Mouse (Mus musculus) Patski (cell line): ENCODE measurements at regions not wholly inside any gene's neighbourhood (a gene's known extent, or its start where the extent isn't known, plus 50 kb on each side); places are given as distances from the start of the nearest gene placed in this dataset.

Source experiments
- ATAC-seq: fragments of 100-300 bp; one replicate; pipeline ENCODE4 v1.8.0; 2021
- CTCF ChIA-PET: fragments of 350-600 bp; sonication (Branson Sonifier 250); formaldehyde crosslinking; loops from one replicate; lab custom pipeline; 2022; ENCODE audit warnings: inconsistent platforms; lab: Charles Lee
- POLR2A ChIA-PET: fragments of 350-600 bp; sonication (Branson Sonifier 250); formaldehyde crosslinking; loops from one replicate; lab custom pipeline; 2022; ENCODE audit warnings: antibody characterized with exemption, inconsistent platforms; lab: Charles Lee
- DNase-seq: peaks from one replicate; pipeline ENCODE4 v3.0.0-alpha.2; 2011; ENCODE audit warnings: low read depth, low spot score
- H3K27me3 ChIP-seq: fragments of 371-371 bp; one replicate; pipeline ENCODE4 v1.5.1; 2021
- CTCF ChIP-seq: fragments of 100-300 bp; IDR thresholded peaks from one replicate; pipeline ENCODE4 v1.5.1; 2021
- in situ Hi-C: fragments of 300-500 bp; cut with MboI; formaldehyde crosslinking; loops from 3 replicates; pipeline ENCODE4 v1.11.1; 2018; ENCODE audit warnings: low pct_unique_long_range_greater_than_20kb, mixed read lengths

GRCm38 (mm10) chr10:36379351-36380302, 127.0 kb upstream of the Hs3st5 start:
- CTCF ChIA-PET: no interaction called here
- DNase-seq: no peak
- POLR2A ChIA-PET: no interaction called here
- ATAC-seq: no peak
- in situ Hi-C loops: no loop called here
- no peak for TF ChIP-seq CTCF
- no peaks in the 10 kb centered on the region for H3K27me3 ChIP-seq

- ATAC-seq: no peak
- no peak for DNase-seq
- in situ Hi-C loops: no loop called here
- TF ChIP-seq CTCF: no peak
- CTCF ChIA-PET: interaction anchor here (1.0 kb wide), 1 partner anchor 12 kb away, joined by 3 read pairs; no protein-coding TSS in a partner anchor
- POLR2A ChIA-PET: no interaction called here
- no peaks in the 10 kb centered on the region for H3K27me3 ChIP-seq
Observed at GRCm38 (mm10) chr10:36383331-36383730, 123.3 kb upstream of the Hs3st5 start.

- DNase-seq (no peak), ATAC-seq (no peak)
- ChIA-PET POLR2A (no interaction called here), CTCF (no interaction called here)
- no peak for TF ChIP-seq CTCF
- H3K27me3 ChIP-seq: no peaks in the 10 kb centered on the region
- in situ Hi-C loops: no loop called here
Observed at GRCm38 (mm10) chr10:36390062-36390461, 116.6 kb upstream of the Hs3st5 start.

- in situ Hi-C loops: no loop called here
Observed at GRCm38 (mm10) chr10:36393586-36393985, 113.0 kb upstream of the Hs3st5 start.

GRCm38 (mm10) chr10:36396576-36396975, 110.0 kb upstream of the Hs3st5 start:
- in situ Hi-C loops: no loop called here
- no peak for ATAC-seq
- no peak for TF ChIP-seq CTCF
- no peaks in the 10 kb centered on the region for H3K27me3 ChIP-seq
- POLR2A ChIA-PET: no interaction called here
- CTCF ChIA-PET: no interaction called here
- no peak for DNase-seq

More at GRCm38 (mm10) chr10:36393586-36393985, 113.0 kb upstream of the Hs3st5 start:
- H3K27me3 ChIP-seq: no peaks in the 10 kb centered on the region
- DNase-seq: no peak
- ChIA-PET POLR2A (no interaction called here), CTCF (no interaction called here)
- no peak for ATAC-seq
- no peak for TF ChIP-seq CTCF

- POLR2A ChIA-PET: no interaction called here
- in situ Hi-C loops: no loop called here
- TF ChIP-seq CTCF: no peak
- DNase-seq: no peak
- ATAC-seq: no peak
- H3K27me3 ChIP-seq: no peaks in the 10 kb centered on the region
- CTCF ChIA-PET: no interaction called here
Observed at GRCm38 (mm10) chr10:36408001-36408400, 98.6 kb upstream of the Hs3st5 start.

- DNase-seq (no peak), ATAC-seq (peak; percentile 57)
- TF ChIP-seq CTCF: no peak
- H3K27me3 ChIP-seq: no peaks in the 10 kb centered on the region
- CTCF ChIA-PET: no interaction called here
- in situ Hi-C loops: no loop called here
- POLR2A ChIA-PET: no interaction called here
Observed at GRCm38 (mm10) chr10:36431335-36431734, 75.3 kb upstream of the Hs3st5 start.

GRCm38 (mm10) chr10:36437420-36437819, 69.2 kb upstream of the Hs3st5 start:
- no peak for TF ChIP-seq CTCF
- POLR2A ChIA-PET: no interaction called here
- in situ Hi-C loops: no loop called here
- no peaks in the 10 kb centered on the region for H3K27me3 ChIP-seq
- ATAC-seq: no peak
- CTCF ChIA-PET: no interaction called here
- no peak for DNase-seq
